Mouse (Mus musculus): ENCODE measurements around the gene Dnmt3a. TPM values are rescaled to one million over a fixed set of nuclear protein-coding genes. Genes with fewer than 3 reads are reported as not detected.

The Dnmt3a gene
- total RNA-seq (2023), result 23.4 and 24.8 TPM in 2 replicates

GRCm38 (mm10) chr12:3805852-3806251 is at the start of gene Dnmt3a:
Gene Dnmt3a (plus strand): TSS chr12:3806007.

GRCm38 (mm10) chr12:3954651-3955050 is 148.8 kb downstream of the Dnmt3a start, which contains the start of gene Pomc:
Gene Pomc (plus strand): TSS chr12:3954951.

Other genes with a start within 250 kb of the Dnmt3a start
- 10.1 and 14.0 TPM in 2 replicates for gene Dtnb, start 233.6 kb upstream of the Dnmt3a start, total RNA-seq (2023)
- gene Pomc, start 148.9 kb downstream of the Dnmt3a start, total RNA-seq (2023), result not detected in 2 replicates
- gene Efr3b, start 232.9 kb downstream of the Dnmt3a start, total RNA-seq (2023), result not detected in 2 replicates